Mouse (Mus musculus): Measurements from ENCODE around the gene Ucp1. TPM values are rescaled to one million over a fixed set of nuclear protein-coding genes. Genes with fewer than 3 reads are reported as not detected.

The Ucp1 gene
- total and polyA plus RNA-seq, 3 experiments: not detected

DNA sequence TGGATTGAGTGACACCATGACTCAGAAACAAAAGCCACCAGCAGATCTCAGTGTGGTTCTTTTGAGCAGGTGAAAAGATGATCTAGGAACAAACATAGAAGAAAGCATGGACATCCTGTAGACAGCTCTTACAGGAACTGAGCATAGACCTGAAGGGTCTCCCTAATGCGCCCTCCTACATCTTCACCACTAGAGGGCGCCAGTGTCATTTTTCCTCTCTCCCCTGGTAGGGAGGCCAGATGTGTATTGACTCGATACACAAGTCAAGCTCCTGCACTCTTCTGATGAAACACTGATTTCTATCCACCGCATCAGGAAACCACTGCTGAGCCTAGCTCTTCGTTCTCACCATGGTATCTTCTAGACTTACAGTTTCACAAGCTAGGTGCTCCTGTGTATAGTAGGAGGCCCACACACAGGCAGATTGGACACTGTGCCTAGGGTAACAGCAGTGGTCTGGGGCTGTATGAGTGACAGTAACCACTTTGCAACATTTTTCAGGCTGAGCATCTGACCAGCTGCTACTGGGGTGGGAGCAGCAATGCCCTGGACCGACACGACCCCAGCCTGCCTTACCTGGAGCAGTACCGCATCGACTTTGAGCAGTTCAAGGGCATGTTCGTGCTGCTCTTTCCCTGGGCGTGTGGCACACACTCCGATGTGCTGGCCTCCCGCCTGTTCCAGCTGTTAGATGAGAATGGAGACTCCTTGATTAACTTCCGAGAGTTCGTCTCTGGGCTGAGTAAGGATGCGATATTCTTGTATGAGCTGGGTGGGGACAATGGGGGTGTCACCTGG, 29.5 kb upstream of the Ucp1 start:
- ATAC-seq (ENCODE audit: extremely low read depth, insufficient number of reproducible peaks, low FRiP score, poor library complexity, severe bottlenecking) (peak; percentile 70), DNase-seq (ENCODE audit: low spot score) (peak; percentile 73)
- Histone ChIP-seq H3K27me3 (ENCODE audit: insufficient read depth, low read length) (peaks cover 6% of the 10 kb centered on the region), H3K9me3 (replicated peaks) (no peaks in the 10 kb centered on the region), H3K4me1 (ENCODE audit: insufficient read depth, low read depth, low read length) (peaks cover 3% of the 10 kb centered on the region; the same call in 1 of the 2 replicates), H3K36me3 (replicated peaks) (no peaks in the 10 kb centered on the region), H3K4me3 (ENCODE audit: low read depth, low read length) (no peak overlapping the region)
- TF ChIP-seq CTCF (IDR thresholded peaks at IDR 0.05; ENCODE audit: low read depth, low read length) (peak; percentile 84), GATA1 (IDR thresholded peaks at IDR 0.05; ENCODE audit: borderline replicate concordance, low read length) (no peak), POLR2AphosphoS5 (IDR thresholded peaks at IDR 0.05; ENCODE audit: insufficient replicate concordance, low read depth, low read length) (no peak), GATA2 (IDR thresholded peaks at IDR 0.05; ENCODE audit: borderline replicate concordance, low read depth, low read length) (no peak)

DNA sequence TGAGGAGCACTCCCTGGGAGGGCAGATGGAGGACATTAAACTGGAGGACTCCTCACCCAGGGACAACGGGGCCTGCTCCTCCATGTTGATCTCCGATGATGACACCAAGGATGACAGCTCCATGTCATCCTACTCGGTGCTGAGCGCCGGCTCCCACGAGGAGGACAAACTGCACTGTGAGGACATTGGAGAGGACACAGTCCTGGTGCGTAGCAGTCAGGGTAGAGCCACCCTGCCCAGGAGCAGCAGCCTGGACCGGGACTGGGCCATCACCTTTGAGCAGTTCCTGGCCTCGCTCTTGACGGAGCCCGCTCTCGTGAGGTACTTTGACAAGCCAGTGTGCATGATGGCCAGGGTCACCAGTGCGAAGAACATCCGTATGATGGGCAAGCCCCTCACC, 19.0 kb upstream of the Ucp1 start:
- no peaks in the 10 kb centered on the region for H3K36me3 ChIP-seq (replicated peaks)
- H3K9me3 ChIP-seq (replicated peaks): no peaks in the 10 kb centered on the region
- ATAC-seq (ENCODE audit: extremely low read depth, insufficient number of reproducible peaks, low FRiP score, poor library complexity, severe bottlenecking): no peak
- no peak for TF ChIP-seq GATA1 (IDR thresholded peaks at IDR 0.05; ENCODE audit: borderline replicate concordance, low read length)
- no peak for TF ChIP-seq GATA2 (IDR thresholded peaks at IDR 0.05; ENCODE audit: borderline replicate concordance, low read depth, low read length)
- no peak for TF ChIP-seq POLR2AphosphoS5 (IDR thresholded peaks at IDR 0.05; ENCODE audit: insufficient replicate concordance, low read depth, low read length)
- no peak for TF ChIP-seq CTCF (IDR thresholded peaks at IDR 0.05; ENCODE audit: low read depth, low read length)
- TF ChIP-seq TAL1 (conservative IDR thresholded peaks at IDR 0.05; ENCODE audit: low read depth, low read length): no peak
- H3K4me1 ChIP-seq (ENCODE audit: insufficient read depth, low read depth, low read length): no peaks in the 10 kb centered on the region
- H3K4me3 ChIP-seq (ENCODE audit: low read depth, low read length): no peak overlapping the region
- peaks cover 12% of the 10 kb centered on the region; the same call in 1 of the 2 replicates for H3K27me3 ChIP-seq (ENCODE audit: insufficient read depth, low read length)
- no peak for DNase-seq (ENCODE audit: low spot score)

DNA sequence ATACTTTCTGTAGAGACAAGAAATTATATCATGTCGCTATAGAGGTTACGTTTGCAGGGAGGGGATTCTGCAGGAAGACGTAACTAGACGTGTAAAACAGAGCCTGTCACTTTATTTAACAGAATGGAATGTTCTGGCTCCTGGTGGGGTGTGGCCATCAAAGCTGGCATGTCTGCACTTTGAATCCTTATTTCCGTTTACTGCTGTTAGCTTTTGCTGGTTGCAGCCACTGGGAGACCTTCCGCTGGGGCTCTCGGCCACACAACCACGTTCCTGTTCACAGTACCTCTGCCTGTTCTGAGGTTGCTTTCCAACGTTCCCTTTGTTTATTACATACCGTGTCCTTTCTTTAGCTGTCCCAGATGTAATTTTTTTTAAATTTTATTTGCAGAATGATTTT, 17.7 kb upstream of the Ucp1 start:
- DNase-seq (ENCODE audit: low spot score) (no peak), ATAC-seq (ENCODE audit: extremely low read depth, insufficient number of reproducible peaks, low FRiP score, poor library complexity, severe bottlenecking) (no peak)

DNA sequence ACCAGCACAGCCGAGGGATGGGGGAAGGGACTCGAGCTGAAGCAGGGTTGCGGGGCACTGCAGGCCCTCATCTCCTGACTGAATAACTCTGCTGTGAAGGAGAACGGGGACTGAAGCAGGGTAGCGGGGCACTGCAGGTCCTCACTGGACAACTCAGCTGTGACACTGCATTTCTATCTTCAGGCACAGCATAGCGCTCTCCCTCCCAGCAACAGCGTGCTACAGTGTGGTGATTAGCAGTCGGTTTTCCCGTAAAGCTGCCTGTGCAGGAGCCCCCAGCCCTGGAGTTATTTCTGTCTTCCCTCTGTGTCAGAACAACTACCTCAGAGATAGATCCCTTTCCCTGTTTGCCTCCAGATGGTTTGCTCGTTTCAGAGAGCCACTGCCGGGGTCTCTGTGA, 15.7 kb upstream of the Ucp1 start:
- no peak for TF ChIP-seq POLR2AphosphoS5 (IDR thresholded peaks at IDR 0.05; ENCODE audit: insufficient replicate concordance, low read depth, low read length)
- TF ChIP-seq GATA2 (IDR thresholded peaks at IDR 0.05; ENCODE audit: borderline replicate concordance, low read depth, low read length): no peak
- TF ChIP-seq TAL1 (conservative IDR thresholded peaks at IDR 0.05; ENCODE audit: low read depth, low read length): no peak
- no peak for TF ChIP-seq CTCF (IDR thresholded peaks at IDR 0.05; ENCODE audit: low read depth, low read length)
- no peak for TF ChIP-seq GATA1 (IDR thresholded peaks at IDR 0.05; ENCODE audit: borderline replicate concordance, low read length)
- H3K9me3 ChIP-seq (replicated peaks): no peaks in the 10 kb centered on the region
- DNase-seq (ENCODE audit: low spot score) (no peak), ATAC-seq (ENCODE audit: extremely low read depth, insufficient number of reproducible peaks, low FRiP score, poor library complexity, severe bottlenecking) (no peak)
- no peaks in the 10 kb centered on the region for H3K4me1 ChIP-seq (ENCODE audit: insufficient read depth, low read depth, low read length)
- peaks cover 18% of the 10 kb centered on the region; the same call in 1 of the 2 replicates for H3K27me3 ChIP-seq (ENCODE audit: insufficient read depth, low read length)
- no peak overlapping the region for H3K4me3 ChIP-seq (ENCODE audit: low read depth, low read length)
- H3K36me3 ChIP-seq (replicated peaks): no peaks in the 10 kb centered on the region

More for the DNA sequence above, 17.7 kb upstream of the Ucp1 start:
- Histone ChIP-seq H3K9me3 (replicated peaks) (no peaks in the 10 kb centered on the region), H3K36me3 (replicated peaks) (no peaks in the 10 kb centered on the region), H3K27me3 (ENCODE audit: insufficient read depth, low read length) (peaks cover 12% of the 10 kb centered on the region; the same call in 1 of the 2 replicates), H3K4me1 (ENCODE audit: insufficient read depth, low read depth, low read length) (no peaks in the 10 kb centered on the region), H3K4me3 (ENCODE audit: low read depth, low read length) (no peak overlapping the region)
- no peak for TF ChIP-seq GATA2 (IDR thresholded peaks at IDR 0.05; ENCODE audit: borderline replicate concordance, low read depth, low read length)
- TF ChIP-seq CTCF (IDR thresholded peaks at IDR 0.05; ENCODE audit: low read depth, low read length): no peak
- TF ChIP-seq POLR2AphosphoS5 (IDR thresholded peaks at IDR 0.05; ENCODE audit: insufficient replicate concordance, low read depth, low read length): no peak
- TF ChIP-seq TAL1 (conservative IDR thresholded peaks at IDR 0.05; ENCODE audit: low read depth, low read length): no peak
- no peak for TF ChIP-seq GATA1 (IDR thresholded peaks at IDR 0.05; ENCODE audit: borderline replicate concordance, low read length)

DNA sequence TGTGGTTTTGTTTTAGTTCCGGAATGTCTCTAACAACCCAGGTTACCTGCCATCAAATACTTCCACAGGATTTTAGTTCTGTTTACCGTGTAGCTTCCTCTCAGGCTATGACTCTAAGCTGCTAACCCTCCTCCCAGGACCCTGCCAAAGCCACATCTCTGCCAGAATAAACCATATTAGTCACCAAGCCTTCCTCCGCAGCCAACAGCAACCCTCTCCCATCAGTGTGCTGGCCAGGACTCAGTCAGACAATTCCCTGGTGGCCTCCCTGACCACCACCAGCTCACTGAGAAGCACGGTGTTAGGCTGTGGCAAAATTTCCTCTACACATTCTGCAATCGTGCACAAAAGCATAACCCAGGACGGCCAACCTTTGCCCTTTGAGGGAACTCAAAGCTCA, 11.7 kb upstream of the Ucp1 start:
- Histone ChIP-seq H3K27me3 (ENCODE audit: insufficient read depth, low read length) (peaks cover 13% of the 10 kb centered on the region), H3K9me3 (replicated peaks) (no peaks in the 10 kb centered on the region), H3K36me3 (replicated peaks) (no peaks in the 10 kb centered on the region), H3K4me3 (ENCODE audit: low read depth, low read length) (no peak overlapping the region), H3K4me1 (ENCODE audit: insufficient read depth, low read depth, low read length) (no peaks in the 10 kb centered on the region)
- no peak for TF ChIP-seq TAL1 (conservative IDR thresholded peaks at IDR 0.05; ENCODE audit: low read depth, low read length)
- no peak for TF ChIP-seq CTCF (IDR thresholded peaks at IDR 0.05; ENCODE audit: low read depth, low read length)
- TF ChIP-seq POLR2AphosphoS5 (IDR thresholded peaks at IDR 0.05; ENCODE audit: insufficient replicate concordance, low read depth, low read length): no peak
- TF ChIP-seq GATA2 (IDR thresholded peaks at IDR 0.05; ENCODE audit: borderline replicate concordance, low read depth, low read length): no peak
- TF ChIP-seq GATA1 (IDR thresholded peaks at IDR 0.05; ENCODE audit: borderline replicate concordance, low read length): no peak
- ATAC-seq (ENCODE audit: extremely low read depth, insufficient number of reproducible peaks, low FRiP score, poor library complexity, severe bottlenecking) (no peak), DNase-seq (ENCODE audit: low spot score) (no peak)

DNA sequence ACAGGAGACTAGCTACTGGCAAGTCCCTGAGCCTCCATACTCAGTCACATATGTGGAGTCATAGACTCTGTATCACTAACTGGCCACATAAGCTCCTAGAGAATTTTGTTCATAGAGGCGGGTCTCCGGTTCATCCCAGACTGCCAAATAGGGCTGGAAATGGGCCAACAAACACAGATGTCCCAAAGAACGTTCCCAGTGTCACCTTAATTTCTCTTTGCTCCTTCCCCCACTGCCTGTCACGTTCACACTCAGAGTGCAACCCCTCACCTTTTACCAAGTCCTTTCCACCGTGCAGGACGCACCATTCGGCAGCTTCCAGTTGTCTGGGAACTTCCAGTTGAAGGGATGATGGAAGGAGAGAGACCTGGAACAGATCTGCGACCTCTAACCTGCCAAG, 4.8 kb upstream of the Ucp1 start:
- TF ChIP-seq TAL1 (conservative IDR thresholded peaks at IDR 0.05; ENCODE audit: low read depth, low read length): no peak
- no peak for TF ChIP-seq CTCF (IDR thresholded peaks at IDR 0.05; ENCODE audit: low read depth, low read length)
- TF ChIP-seq POLR2AphosphoS5 (IDR thresholded peaks at IDR 0.05; ENCODE audit: insufficient replicate concordance, low read depth, low read length): no peak
- Histone ChIP-seq H3K27me3 (ENCODE audit: insufficient read depth, low read length) (peaks cover 21% of the 10 kb centered on the region), H3K36me3 (replicated peaks) (no peaks in the 10 kb centered on the region), H3K4me3 (ENCODE audit: low read depth, low read length) (no peak overlapping the region), H3K9me3 (replicated peaks) (no peaks in the 10 kb centered on the region), H3K4me1 (ENCODE audit: insufficient read depth, low read depth, low read length) (peaks cover 3% of the 10 kb centered on the region; the same call in 1 of the 2 replicates)
- DNase-seq (ENCODE audit: low spot score) (no peak), ATAC-seq (ENCODE audit: extremely low read depth, insufficient number of reproducible peaks, low FRiP score, poor library complexity, severe bottlenecking) (no peak)

Measured in G1E (cell line).